Mouse (Mus musculus) Patski (cell line): ENCODE data around the gene Cmtm7. TPM values are rescaled to one million over a fixed set of nuclear protein-coding genes. Genes with fewer than 3 reads are reported as not detected.
"Not testable (repeated sequence)": the region's sequence is repeated elsewhere in the genome, so short reads cannot be mapped to it uniquely, and the experiment has no call there.

Experiments
- ATAC-seq: fragments of 100-300 bp; one replicate; pipeline ENCODE4 v1.8.0; 2021
- CTCF ChIA-PET: fragments of 350-600 bp; sonication (Branson Sonifier 250); formaldehyde crosslinking; loops from one replicate; lab custom pipeline; 2022; ENCODE audit warnings: inconsistent platforms; lab: Charles Lee
- POLR2A ChIA-PET: fragments of 350-600 bp; sonication (Branson Sonifier 250); formaldehyde crosslinking; loops from one replicate; lab custom pipeline; 2022; ENCODE audit warnings: antibody characterized with exemption, inconsistent platforms; lab: Charles Lee
- DNase-seq: peaks from one replicate; pipeline ENCODE4 v3.0.0-alpha.2; 2011; ENCODE audit warnings: low read depth, low spot score
- H3K27me3 ChIP-seq: fragments of 371-371 bp; one replicate; pipeline ENCODE4 v1.5.1; 2021
- CTCF ChIP-seq: fragments of 100-300 bp; IDR thresholded peaks from one replicate; pipeline ENCODE4 v1.5.1; 2021
- in situ Hi-C: fragments of 300-500 bp; cut with MboI; formaldehyde crosslinking; loops from 3 replicates; pipeline ENCODE4 v1.11.1; 2018; ENCODE audit warnings: low pct_unique_long_range_greater_than_20kb, mixed read lengths
- polyA plus RNA-seq: library from polyadenylated mRNA; unstranded; gene quantifications from one replicate; pipeline ENCODE4 v1.2.3, GENCODE M21; 2021

The Cmtm7 gene
- polyA plus RNA-seq, 1 experiment from 2014 or later, result 73.0 TPM

DNA sequence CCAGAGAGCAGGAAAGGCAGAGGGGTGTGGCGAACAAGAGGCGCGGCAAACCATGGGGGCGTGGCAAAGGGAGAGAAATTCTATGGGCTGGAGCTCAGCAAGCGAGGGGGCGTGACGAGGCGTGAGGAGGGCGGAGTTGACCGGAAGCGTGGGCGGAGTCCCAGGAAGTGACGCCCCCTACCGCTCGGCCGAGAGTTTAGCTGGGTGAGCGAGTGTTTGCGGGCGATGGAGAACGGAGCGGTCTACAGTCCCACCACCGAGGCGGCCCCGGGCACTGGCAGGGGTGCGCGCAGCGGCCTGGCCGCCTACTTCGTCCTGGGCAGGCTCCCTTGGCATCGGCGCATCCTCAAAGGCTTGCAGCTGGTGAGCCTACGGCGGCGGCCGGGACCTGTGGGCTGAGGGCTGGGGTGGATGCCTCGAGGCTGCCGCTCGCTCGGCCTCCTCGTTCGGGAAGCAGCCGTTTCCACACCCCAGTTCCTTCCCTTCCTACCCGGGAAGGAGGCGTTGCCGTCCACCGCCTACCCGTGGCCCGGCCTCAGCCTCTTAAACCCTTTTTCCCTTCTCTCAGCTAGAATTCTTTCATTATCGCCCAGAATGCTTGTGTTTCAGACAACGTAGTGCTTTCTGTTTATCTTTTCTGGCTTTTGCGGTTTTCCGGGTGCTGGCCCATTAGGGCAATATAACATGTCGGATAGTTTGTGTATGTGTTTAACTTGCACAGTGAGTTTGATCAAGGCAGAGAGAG is 50.5 kb downstream of the Cmtm7 start, which contains the start of gene Cmtm6:
Gene Cmtm6 (plus strand): TSS at position 106 of the 745 bp plus-strand sequence.
- DNase-seq, result peak; percentile 67
- in situ Hi-C loops, result no loop called here
- ChIA-PET POLR2A (no interaction called here), CTCF (interaction anchor here (1.4 to 1.6 kb wide), 2 partner anchors 11 to 83 kb away, joined by 3 read pairs; no protein-coding TSS in a partner anchor)
- ATAC-seq, result peak; percentile 94
- no peaks in the 10 kb centered on the region for H3K27me3 ChIP-seq
- TF ChIP-seq CTCF, result peak; percentile 69

GRCm38 (mm10) chr9:114729911-114730805 is 51.5 kb downstream of the Cmtm7 start:
- CTCF ChIA-PET, result interaction anchor here (1.4 to 1.6 kb wide), 2 partner anchors 10 to 82 kb away, joined by 3 read pairs; no protein-coding TSS in a partner anchor
- no peak for TF ChIP-seq CTCF
- H3K27me3 ChIP-seq, result no peaks in the 10 kb centered on the region
- ATAC-seq, result no peak
- in situ Hi-C loops, result loop anchor here (5.0 kb wide), 1 partner anchor 83 kb away; no protein-coding TSS in a partner anchor
- no peak for DNase-seq
- POLR2A ChIA-PET, result no interaction called here

- ChIA-PET CTCF (interaction anchor here (1.7 to 2.2 kb wide), 2 partner anchors 81 to 84 kb away, joined by 4 to 9 read pairs; no protein-coding TSS in a partner anchor), POLR2A (interaction anchor here (0.6 kb wide), 1 partner anchor 223 kb away, joined by 3 read pairs; no protein-coding TSS in a partner anchor)
- in situ Hi-C loops, result loop anchor here (5.0 kb wide), 1 partner anchor 81 kb away; no protein-coding TSS in a partner anchor
- DNase-seq, ATAC-seq, H3K27me3 ChIP-seq: not testable (repeated sequence)
Observed at GRCm38 (mm10) chr9:114728432-114728831, 53.2 kb downstream of the Cmtm7 start.

- H3K27me3 ChIP-seq, result no peaks in the 10 kb centered on the region
- CTCF ChIA-PET, result interaction anchor here (0.9 to 3.5 kb wide), 7 partner anchors 11 to 83 kb away, joined by 3 to 27 read pairs (median 4); no protein-coding TSS in a partner anchor
- in situ Hi-C loops, result loop anchor here (5.0 kb wide), 1 partner anchor 80 kb away; no protein-coding TSS in a partner anchor
- TF ChIP-seq CTCF, result peak; percentile 66
- DNase-seq (no peak), ATAC-seq (no peak)
- POLR2A ChIA-PET, result no interaction called here
Observed at GRCm38 (mm10) chr9:114727315-114727714, 54.3 kb downstream of the Cmtm7 start.

- in situ Hi-C loops, result no loop called here
- POLR2A ChIA-PET, result interaction anchor here (0.6 to 1.5 kb wide), 2 partner anchors 9 to 71 kb away, joined by 3 to 4 read pairs; no protein-coding TSS in a partner anchor
- CTCF ChIA-PET, result interaction anchor here (1.1 to 4.4 kb wide), 3 partner anchors 10 to 69 kb away, joined by 3 to 27 read pairs (median 6); no protein-coding TSS in a partner anchor
- ATAC-seq, result no peak
- DNase-seq, result no peak
- H3K27me3 ChIP-seq, result no peaks in the 10 kb centered on the region
- no peak for TF ChIP-seq CTCF
Observed at GRCm38 (mm10) chr9:114716677-114717331, 64.9 kb downstream of the Cmtm7 start.

DNA sequence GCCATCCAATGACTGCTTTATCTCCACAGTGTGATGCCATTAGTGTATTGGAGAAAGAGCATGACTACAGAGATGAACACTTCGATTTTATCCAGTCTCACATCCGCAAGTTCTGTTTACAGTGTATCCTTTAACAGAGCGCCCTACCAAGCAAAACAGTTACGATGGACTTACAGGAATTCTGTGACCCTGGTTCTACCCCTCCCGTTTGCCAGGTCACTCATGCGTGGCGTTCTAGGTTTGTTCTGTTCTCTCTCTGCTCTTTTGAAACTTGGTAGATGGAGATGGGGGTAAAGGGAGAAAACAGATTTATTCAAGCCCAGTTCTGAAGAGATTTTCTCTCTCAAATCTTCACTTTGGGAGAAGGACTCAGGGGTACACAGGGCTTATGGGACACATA is 68.2 kb downstream of the Cmtm7 start:
- DNase-seq (no peak), ATAC-seq (no peak)
- TF ChIP-seq CTCF, result no peak
- ChIA-PET POLR2A (no interaction called here), CTCF (interaction anchor here (2.1 kb wide), 1 partner anchor 9 kb away, joined by 8 read pairs; no protein-coding TSS in a partner anchor)
- in situ Hi-C loops, result no loop called here
- no peaks in the 10 kb centered on the region for H3K27me3 ChIP-seq

DNA sequence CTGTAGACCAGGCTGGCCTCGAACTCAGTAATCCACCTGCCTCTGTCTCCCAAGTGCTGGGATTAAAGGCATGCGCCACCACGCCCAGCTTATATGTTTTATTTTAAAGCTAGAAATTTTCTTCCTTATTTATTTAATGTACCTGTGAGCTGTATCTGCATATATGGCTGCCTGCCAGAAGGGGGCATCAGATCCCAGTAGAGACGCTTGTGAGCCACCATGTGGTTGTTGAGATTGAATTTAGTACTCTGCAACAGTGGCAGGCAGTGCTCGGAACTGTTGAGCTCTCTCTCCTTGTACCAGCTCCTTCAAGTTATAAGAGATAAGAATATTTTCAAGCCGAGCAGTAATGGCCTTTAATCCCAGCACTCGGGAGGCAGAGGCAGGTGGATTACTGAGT is 71.3 kb downstream of the Cmtm7 start:
- H3K27me3 ChIP-seq, result no peaks in the 10 kb centered on the region
- in situ Hi-C loops, result no loop called here
- ChIA-PET CTCF (interaction anchor here (0.8 to 1.9 kb wide), 10 partner anchors 9 to 78 kb away, joined by 3 to 10 read pairs (median 4); no protein-coding TSS in a partner anchor), POLR2A (interaction anchor here (0.6 kb wide), 1 partner anchor 31 kb away, joined by 3 read pairs; no protein-coding TSS in a partner anchor)
- no peak for ATAC-seq
- no peak for DNase-seq
- peak; percentile 83 for TF ChIP-seq CTCF

- in situ Hi-C loops, result no loop called here
- ChIA-PET CTCF (interaction anchor here (1.2 to 1.9 kb wide), 2 partner anchors 9 to 11 kb away, joined by 4 read pairs; no protein-coding TSS in a partner anchor), POLR2A (interaction anchor here (0.9 kb wide), 1 partner anchor 9 kb away, joined by 4 read pairs; no protein-coding TSS in a partner anchor)
- DNase-seq (no peak), ATAC-seq (no peak)
- H3K27me3 ChIP-seq, result no peaks in the 10 kb centered on the region
- TF ChIP-seq CTCF, result no peak
Observed at GRCm38 (mm10) chr9:114707805-114708204, 73.9 kb downstream of the Cmtm7 start.

Other genes with a start within 250 kb of the Cmtm7 start
- gene Trim71, start 217.5 kb downstream of the Cmtm7 start, polyA plus RNA-seq, result not detected
- gene Cnot10, start 141.7 kb downstream of the Cmtm7 start, polyA plus RNA-seq, result 46.3 TPM
- 55.6 TPM for gene Dync1li1, start 93.1 kb downstream of the Cmtm7 start, polyA plus RNA-seq
- 64.0 TPM for gene Cmtm6, start 50.7 kb downstream of the Cmtm7 start, polyA plus RNA-seq
- 56.0 TPM for gene Cmtm8, start 62.3 kb upstream of the Cmtm7 start, polyA plus RNA-seq
- 69.0 TPM for gene Gpd1l, start 152.1 kb upstream of the Cmtm7 start, polyA plus RNA-seq
- 9.9 TPM for gene Osbpl10, start 196.7 kb upstream of the Cmtm7 start, polyA plus RNA-seq
- gene Rps27rt, start 200.9 kb upstream of the Cmtm7 start, polyA plus RNA-seq, result 167 TPM